Mouse (Mus musculus): ENCODE results near the gene Il21.

Il21 gene

GRCm38 (mm10) chr3:37191953-37192352 is 40.5 kb downstream of the Il21 start:
- ATAC-seq (ENCODE audit: low TSS enrichment): no peak

GRCm38 (mm10) chr3:37185534-37185933 is 46.9 kb downstream of the Il21 start:
- no peak for ATAC-seq (ENCODE audit: low TSS enrichment)

- ATAC-seq (ENCODE audit: low TSS enrichment): peak; percentile 41
Measured at GRCm38 (mm10) chr3:37182415-37183269, 49.8 kb downstream of the Il21 start.

GRCm38 (mm10) chr3:37181041-37181440 is 51.4 kb downstream of the Il21 start:
- no peak for ATAC-seq (ENCODE audit: low TSS enrichment)

GRCm38 (mm10) chr3:37180039-37180743 is 52.2 kb downstream of the Il21 start:
- no peak for ATAC-seq (ENCODE audit: low TSS enrichment)

GRCm38 (mm10) chr3:37179472-37179871 is 53.0 kb downstream of the Il21 start:
- no peak for ATAC-seq (ENCODE audit: low TSS enrichment)

GRCm38 (mm10) chr3:37174711-37175572 is 57.5 kb downstream of the Il21 start:
- ATAC-seq (ENCODE audit: low TSS enrichment): no peak

- no peak for ATAC-seq (ENCODE audit: low TSS enrichment)
Measured at GRCm38 (mm10) chr3:37173285-37173684, 59.2 kb downstream of the Il21 start.

Data from frontal cortex, adult (tissue).